Mouse (Mus musculus) T-helper 2 cell (primary cell): ENCODE measurements around the gene Taok3.

Source experiments
- in situ Hi-C: fragments of 300-600 bp; cut with MboI, MseI; formaldehyde crosslinking; loops from one replicate; pipeline ENCODE4 v1.15.1; 2025; ENCODE audit warnings: high pct_unique_total_duplicates

Gene Taok3

DNA sequence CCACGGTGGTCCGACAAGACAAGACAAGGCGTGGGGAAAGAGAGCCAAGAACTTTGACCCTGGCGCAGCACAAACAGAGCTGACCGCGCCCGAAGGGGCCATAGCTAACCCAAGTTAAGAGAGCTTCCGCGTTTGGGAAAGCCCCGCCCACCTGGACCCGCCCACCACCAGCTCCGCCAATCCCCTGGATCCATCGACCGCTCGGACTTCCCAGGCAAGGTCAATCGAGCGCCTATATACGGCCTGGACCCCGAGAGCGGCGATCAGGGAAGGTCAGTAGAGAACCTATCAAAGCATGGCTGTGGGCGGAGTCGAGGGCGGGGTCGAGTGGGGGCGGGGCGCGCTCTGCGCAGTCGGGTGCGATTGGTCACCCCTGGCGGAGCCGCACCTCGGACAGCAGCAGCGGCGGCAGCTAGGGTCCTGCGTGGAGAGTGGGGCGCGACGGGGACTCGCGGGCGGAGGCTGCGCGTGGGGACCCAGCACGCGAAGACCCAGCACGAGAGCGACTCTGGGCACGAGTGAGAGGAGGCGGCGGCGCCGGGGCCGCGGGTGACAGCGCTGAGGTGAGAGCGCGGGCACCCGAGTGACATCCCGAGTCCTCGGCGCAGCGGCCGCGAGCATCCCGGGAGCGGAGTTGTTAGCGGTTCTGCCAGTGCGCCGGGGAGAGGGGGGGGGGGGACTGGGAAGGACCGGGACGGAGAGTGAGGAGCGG lies at the start of gene Taok3:
Gene Taok3, plus strand, starts transcription at position 353 of the 712 bp plus-strand sequence.
- in situ Hi-C loops: loop anchor here (5.0 to 10.0 kb wide), 2 partner anchors 37 to 165 kb away; partner anchors contain the start of gene Pebp1

DNA sequence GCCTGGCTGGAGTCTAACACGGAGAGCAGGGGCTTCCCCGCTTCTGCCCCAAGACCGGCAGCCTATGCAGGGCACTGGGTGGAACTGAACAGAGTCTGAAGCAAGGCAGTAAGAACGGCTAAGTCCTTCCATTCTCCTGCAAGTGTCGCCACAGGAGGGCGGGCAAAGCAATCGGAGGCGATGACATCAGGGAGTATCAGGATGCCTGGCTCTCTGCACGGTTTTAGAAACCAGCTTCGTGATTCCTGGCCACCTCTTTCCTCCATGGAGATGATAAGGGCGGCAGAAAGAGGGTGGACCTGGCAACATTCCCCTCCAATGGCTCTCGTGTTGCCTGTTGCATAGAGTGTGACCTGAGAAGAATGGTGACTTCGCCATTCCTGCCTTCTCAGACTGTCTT lies 32.2 kb upstream of the Taok3 start:
- in situ Hi-C loops: no loop called here

DNA sequence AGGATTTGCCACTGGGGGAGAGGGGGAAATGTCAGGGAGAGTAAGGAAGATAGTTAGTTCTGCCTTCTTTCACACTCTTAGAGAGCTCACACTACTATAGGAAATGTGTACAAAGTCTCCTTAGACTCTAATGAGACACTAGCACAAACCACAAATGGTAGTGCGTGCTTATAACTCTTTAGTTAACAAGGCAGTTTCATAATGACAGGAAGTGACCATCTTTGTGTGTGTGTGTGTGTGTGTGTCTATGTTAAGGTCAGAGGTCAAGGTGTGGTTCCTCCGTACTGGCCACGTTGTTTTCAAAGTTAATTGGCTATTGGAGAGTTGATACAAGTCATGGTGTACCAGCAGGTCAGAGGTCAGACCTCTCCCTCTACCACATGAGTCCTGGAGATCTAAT lies 30.8 kb upstream of the Taok3 start:
- in situ Hi-C loops: no loop called here

DNA sequence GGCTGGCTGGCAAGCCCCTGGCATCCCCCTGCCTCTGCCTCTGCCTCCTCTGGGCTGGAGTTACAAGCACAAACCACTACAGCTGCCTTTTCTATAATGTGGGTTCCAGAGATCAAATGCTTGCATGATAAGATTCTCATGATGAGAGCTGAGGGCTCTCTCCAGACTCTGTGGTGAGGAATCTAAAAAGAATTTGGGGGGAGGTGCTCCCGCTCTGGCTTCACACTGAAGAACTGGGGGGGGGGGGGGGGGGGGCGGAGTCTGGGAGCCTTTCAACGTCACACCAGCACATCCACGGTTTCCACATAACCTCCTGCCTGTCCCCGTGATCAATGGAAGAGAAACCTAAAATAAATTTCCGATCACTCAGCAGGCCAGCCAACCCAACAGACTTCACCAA lies 30.1 kb upstream of the Taok3 start:
- in situ Hi-C loops: no loop called here

DNA sequence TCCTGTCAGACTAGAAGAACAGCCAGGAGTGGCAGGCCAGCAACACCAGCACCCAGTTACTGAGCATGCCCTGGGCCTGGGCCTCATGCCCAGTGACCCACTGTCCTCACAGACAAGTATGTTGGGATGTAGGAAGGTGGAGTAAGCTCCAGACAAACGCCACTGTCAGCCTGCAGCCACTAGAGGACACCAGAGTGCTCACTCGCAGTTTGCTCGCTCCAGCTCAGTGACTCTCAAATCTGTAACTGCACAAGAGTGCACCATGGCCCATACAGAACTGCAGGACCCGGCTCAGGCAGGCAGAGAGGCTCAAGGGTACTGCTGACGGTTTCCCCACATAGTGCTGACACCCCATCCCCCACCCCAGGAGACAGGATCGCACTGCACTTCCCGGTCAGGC lies 25.5 kb upstream of the Taok3 start:
- in situ Hi-C loops: no loop called here

DNA sequence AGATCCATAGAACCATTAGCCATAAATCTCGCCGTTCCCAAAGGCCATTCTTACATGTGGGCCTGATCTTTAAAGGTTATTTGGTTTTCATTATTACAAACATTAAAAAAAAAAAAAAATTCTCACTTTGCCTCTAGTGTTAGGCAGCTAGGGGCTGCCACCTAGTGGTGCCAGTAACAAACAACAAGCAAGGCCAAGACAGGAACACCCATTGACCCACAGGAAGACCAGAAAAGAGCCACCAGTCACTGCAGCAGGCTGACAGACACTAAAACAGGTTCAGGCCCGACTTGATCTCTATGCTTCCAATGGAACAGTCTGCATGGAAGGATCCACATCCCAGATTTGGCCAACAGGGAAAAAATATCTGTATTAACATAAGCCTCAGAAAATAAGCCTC lies 23.2 kb upstream of the Taok3 start:
- in situ Hi-C loops: no loop called here

DNA sequence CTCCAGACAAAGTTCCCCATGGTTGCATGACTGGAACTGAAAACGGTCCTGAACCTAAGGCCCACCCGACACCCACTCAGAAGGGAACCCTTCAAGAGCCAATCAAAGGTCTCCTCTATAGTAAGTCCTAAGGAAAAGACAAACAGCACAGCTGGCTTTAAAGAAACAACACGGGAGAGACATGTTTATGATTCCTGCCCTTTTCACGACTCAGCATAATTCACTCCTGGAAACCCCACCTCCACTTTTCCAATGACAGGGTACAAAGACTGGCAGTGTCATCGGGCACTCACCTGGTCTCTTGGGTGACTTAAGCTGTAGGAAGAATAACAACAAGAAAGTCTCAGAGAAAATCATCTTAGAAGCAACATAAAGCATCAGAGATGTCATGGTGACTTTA lies 20.9 kb upstream of the Taok3 start:
- in situ Hi-C loops: no loop called here

DNA sequence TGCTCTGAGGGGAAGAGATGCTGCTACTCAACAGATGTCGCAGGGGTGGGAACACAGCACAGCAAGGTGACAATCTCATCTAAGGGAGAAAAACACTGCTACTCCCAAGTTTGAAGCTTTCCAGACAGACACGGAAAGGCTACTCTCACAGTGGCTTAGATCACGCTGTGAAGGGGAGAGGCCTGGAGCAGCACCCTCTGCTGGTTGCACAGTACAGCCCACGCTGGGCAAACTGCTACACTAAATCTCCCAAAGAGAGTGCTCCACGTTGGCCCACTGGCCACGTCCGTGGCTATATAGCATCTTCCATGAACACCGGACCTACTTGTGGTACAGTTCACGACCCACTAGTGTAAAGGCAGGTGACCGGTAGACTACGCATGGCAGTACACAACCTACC lies 20.2 kb upstream of the Taok3 start:
- in situ Hi-C loops: no loop called here

DNA sequence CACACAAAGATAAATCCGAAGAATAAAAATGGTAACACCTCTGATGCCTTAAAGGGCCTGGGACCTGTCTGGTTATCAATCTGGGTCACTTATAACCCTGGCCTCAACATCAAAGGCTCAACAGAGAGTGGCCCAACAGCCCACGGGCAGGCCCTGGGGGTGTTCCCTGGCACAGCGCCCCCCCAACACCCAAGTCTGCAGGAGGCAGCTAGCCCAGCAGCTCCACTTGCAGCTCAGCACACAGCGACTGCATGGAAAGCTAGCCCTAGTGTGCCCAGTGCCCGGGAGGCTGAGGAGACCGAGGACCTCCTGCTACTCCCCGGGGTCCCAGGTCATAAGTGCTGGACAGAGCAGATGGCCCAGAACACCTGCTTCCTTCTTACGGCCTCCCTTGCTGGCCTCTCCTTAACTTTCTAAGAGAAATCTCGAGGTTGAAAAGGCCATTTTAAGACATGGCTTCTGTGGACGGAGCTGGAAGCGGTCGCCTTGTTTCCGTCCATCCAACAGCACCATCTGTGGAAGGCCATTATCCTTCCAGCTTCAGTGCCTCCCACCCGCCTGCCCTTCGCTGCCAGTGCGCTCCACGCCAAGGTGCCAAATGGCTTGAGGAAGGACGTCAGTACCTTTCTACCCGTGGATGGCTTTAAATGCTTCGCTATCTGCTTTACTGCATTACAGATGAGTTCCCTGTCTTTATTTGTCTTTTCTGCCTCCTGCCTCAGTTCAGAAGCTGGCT lies 16.6 kb upstream of the Taok3 start:
- in situ Hi-C loops: no loop called here

DNA sequence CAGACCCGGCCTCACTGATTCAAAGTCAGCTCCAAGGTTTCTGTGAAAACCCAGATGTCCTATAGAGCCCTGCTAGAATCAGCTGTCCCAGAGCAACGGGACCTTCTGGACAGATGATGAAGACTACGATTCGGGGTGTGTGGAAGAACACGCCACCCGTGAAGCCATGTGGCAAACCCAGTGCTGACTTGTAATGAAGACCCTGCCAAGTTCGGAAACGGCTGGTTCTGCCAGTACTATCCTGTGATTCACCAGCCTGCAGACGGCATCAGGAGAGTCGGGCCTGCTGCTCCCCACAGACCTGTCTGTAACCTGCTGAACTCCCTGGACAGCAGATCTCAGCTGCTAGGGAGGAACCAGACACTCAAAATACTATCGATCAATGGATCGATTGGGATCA lies 15.6 kb upstream of the Taok3 start:
- in situ Hi-C loops: no loop called here

DNA sequence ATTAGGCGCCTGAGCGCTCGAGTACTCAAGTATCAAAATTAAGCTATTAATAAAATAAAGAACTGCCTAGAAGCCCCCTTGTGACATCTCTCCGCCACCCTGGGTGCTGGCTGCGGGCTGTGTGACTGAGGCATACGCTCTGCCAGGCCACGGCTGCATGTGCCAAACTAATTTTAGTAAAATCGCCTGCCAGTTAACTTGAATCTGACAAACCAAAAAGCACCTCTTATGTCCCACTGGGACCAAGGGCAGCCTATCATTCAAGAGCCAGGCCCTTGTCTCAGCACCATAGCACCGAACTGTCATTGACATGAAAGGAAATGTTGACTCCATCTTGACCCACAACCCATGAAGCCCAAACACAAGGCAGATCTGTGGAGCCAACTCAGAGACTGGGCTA lies 14.2 kb upstream of the Taok3 start:
- in situ Hi-C loops: no loop called here

DNA sequence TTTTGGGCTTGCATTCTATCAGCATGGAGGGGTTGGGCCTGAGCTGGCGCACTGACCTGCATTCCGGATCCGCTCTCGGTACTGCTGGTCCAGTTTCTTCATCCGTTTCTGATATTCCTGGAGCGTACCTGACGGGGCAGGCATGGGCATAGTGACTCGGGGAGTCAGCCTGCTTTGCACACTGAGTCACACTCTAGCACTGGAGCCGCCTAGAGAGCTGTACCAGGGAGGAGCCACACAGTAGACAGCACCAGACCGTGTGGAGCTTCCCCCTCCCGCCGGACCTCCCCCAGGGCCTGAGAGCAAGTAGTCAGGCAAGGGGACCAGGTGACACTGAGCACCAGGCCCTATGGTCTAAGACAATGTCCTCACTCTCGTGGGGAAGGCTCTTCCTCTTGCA lies 11.6 kb upstream of the Taok3 start:
- in situ Hi-C loops: no loop called here

DNA sequence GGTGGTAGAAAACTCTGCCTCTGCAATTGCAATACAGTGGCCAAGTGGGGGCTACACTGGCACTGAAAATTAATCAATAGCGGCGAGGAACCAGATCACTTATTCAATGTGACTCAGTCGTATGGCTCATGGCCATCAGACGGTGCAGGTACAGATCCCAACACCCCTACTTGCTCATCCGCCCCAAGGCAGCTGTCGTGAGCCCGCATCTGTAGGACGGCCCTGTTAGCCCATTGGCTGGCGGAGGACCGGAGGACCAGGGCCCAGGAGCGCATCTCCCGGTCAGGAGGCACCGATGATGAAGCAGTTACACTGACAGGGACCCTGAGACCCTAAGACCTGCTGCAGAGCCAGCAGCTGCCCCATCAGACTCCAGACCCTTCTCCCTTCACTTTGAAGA lies 11.2 kb upstream of the Taok3 start:
- in situ Hi-C loops: no loop called here

DNA sequence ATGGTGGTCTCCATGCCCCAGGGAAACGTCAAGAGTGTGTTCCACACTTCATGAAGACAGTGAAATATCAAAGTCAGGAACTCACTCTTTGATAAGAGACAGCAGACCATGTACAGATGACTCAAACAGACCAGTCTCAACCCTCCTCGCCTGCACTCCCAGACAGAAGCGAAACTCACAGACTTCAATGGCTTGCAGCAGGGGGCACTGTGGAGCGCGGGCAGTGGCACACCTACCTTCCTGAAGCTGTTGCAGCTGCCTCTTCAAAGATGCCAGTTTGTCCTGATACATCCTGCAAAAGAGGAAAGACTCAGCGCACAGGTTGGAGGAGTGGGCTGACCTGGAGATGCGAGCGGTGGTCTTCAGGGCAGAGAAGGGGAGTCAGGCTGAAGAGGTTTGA lies 10.4 kb upstream of the Taok3 start:
- in situ Hi-C loops: no loop called here

DNA sequence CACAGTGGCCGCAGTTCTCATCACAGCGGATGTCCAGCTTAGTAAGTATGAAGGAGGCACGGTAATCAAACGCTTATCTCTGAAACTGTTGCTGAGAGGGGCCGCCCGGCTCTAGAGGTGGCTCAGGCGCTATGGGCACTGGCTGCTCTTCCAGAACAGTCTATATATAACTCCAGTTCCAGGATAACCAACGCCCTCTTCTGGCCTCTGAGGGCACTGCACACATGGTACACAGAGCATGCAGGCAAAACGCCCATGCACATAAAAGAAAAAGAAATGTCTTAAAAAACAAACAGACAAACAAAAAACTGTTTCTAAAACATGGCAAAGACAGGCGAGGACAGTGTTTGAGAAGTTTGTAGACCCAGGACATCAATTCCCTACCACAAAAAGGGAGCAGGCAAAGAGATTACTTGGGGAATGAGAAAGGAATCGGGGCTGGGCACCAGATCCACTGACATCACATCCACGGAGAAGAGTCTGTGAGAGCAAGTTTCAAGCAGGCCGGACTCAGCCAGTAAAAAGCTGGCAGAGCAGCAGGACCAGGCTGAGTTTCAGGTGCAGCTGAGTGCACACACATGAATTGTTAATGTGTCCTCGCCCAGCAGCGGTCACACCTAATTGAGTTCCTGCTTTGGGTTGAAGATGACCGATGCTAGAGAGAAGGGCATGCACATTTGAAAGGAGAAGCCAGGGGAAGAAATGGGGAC lies 8.7 kb upstream of the Taok3 start:
- in situ Hi-C loops: no loop called here

DNA sequence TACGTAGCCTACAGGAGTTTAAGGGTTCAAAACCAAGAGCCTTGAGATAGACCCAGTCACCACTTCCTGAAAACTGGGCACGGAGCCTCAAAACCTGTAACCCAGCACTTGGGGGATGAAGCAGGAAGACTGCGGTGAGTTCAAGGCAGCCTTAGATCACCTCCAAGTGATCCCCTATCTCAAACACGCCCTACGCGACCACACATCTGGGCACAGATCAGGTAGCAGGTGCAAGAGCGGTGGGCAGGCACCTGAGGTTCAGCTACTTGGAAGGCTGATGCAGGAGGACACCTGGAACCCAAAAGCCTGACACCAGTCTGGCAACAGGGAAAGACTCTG lies 8.2 kb upstream of the Taok3 start:
- in situ Hi-C loops: no loop called here

DNA sequence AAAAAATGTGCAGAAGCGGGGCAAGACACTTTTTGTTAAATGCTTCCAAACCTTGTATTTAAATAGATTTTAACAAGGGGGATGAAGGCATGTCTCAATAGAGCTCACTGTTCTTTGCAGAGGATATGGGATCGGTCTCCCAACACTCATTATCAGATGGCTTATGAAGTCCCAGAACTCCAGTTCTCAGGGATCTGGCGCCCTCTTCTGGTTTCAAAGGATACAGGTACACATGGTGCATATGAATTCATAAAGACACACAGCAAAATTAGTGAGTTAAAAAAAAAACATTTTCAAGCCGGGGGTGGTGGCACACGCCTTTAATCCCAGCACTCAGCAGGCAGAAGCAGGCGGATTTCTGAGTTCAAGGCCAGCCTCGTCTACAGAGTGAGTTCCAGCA lies 6.6 kb upstream of the Taok3 start:
- in situ Hi-C loops: no loop called here

DNA sequence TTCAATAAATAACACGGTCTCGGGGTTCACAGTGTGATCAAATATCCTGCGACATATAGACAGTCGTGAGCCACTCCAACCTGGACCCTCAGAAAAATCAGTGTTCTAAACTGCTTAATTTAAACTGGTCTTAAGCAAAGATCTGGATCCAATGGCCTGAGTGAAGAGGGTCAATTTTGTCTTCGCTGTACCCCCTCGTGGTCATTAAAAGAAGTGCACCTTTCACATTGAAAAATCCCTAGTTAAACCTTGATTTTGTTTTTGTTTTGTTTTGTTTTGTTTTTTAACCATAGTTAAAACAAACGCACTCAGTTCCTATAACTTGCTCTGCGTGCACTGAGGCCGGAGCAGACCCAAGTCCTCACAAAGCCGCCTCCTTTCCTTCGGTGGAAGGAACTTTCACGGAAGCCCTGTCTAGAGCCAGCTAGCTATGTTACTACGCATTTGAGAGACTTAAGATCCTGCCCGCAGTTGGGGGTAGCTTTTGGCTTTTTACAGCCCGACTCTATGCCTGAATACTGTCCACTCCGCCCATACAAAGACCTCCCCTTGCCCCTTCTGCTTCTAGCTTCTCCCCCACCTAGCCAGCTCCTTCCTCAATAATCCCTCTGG lies 5.2 kb upstream of the Taok3 start:
- in situ Hi-C loops: loop anchor here (5.0 kb wide), 1 partner anchor 43 kb away; no protein-coding TSS in a partner anchor

DNA sequence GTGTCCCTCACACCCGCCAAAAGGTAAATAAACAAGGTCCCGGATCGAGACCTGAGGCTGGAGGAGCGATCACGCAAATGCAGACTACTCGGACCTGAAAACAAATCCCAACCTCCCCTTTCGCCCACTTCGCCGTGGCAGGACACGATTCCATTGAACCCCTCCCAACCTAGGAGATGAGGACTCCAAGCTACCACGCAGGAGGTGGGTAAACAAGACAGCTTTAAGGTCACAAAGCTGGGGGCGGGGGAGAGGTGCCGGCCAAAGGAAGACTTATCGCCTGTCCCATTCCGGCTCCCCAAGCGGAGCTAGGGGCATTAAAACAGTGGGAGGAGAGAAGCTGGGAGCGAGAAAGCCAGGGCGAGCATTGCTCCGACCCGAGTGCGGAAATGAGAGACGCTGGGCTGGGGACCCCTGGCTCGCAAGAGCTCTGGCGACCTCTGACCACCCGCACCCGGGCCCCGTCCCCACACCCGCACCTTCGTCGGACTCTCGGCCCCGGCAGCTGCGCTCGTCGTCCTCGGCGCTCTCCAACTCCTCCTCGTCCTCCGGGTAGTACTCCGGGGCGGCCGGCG lies 4.6 kb upstream of the Taok3 start:
- in situ Hi-C loops: loop anchor here (5.0 kb wide), 1 partner anchor 42 kb away; no protein-coding TSS in a partner anchor

DNA sequence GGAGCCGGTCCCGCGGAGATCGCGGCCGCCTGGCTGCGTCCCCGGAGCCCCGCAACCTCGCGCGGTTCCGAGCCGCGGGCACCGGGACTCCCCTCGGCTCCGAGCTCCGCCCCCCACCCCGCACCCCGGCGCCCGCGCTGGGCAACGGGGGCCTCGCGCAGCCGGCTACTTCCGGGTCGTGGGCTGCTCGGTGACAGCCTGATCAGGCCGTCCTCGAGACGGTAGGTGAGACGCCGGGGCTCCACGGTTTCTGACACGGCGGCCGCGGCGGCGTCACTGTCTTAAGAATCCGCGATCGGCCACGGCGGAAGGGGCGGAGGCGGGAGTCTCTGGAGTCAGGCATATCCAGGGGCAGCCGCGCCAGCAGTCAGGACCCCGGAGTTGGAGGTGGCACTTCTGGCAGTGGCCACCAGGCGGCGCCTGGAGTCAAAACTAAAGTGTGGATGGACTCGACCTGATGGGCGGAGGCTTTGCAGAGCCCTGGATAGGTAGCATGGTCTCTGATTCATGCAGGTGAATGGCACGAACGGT lies 4.0 kb upstream of the Taok3 start, which contains the start of gene Suds3:
Gene Suds3, minus strand, starts transcription at position 278 of the 531 bp plus-strand sequence.
- in situ Hi-C loops: loop anchor here (5.0 kb wide), 1 partner anchor 41 kb away; no protein-coding TSS in a partner anchor

DNA sequence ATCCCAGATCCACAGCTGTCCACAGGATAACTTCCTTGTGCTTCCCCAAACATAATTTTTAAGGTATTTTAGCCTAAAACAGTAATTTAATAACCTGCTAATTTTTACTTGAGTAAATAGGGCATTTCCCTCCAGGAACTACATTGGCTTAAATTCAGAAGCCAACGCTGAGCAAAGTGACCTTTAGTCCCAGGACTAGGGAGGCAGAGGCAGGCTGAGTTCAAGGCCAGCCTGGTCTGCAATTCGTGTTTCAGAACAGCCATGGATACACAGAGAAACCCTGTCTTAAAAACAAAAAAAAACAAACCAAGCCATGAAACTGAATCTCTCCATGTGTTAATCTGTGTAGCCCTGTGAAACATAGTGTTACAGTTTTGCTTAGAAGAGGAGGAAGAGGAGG lies 3.3 kb upstream of the Taok3 start:
- in situ Hi-C loops: loop anchor here (5.0 kb wide), 1 partner anchor 41 kb away; no protein-coding TSS in a partner anchor
